Mouse (Mus musculus) testis, adult 2 months (tissue): ENCODE measurements around the gene Gm10721. TPM values are rescaled to one million over a fixed set of nuclear protein-coding genes. Genes with fewer than 3 reads are reported as not detected.
"Not testable (repeated sequence)": the region's sequence is repeated elsewhere in the genome, so short reads cannot be mapped to it uniquely, and the experiment has no call there.

ENCODE experiments used
- H3K27ac ChIP-seq: fragments of 200-500 bp; 2 replicates; pipeline ENCODE4 v1.5.1; 2012; ENCODE audit warnings: low read depth, low read length; ENCODE audit not compliant: control insufficient read depth, insufficient read depth
- H3K27me3 ChIP-seq: fragments of 200-500 bp; 2 replicates; pipeline ENCODE4 v1.6.1; 2012; ENCODE audit warnings: mild to moderate bottlenecking, low read length, moderate library complexity; ENCODE audit not compliant: control insufficient read depth, insufficient read depth
- H3K36me3 ChIP-seq: fragments of 200-500 bp; 2 replicates; pipeline ENCODE4 v1.6.1; 2012; ENCODE audit warnings: mild to moderate bottlenecking, low read length; ENCODE audit not compliant: control insufficient read depth, insufficient read depth
- H3K4me1 ChIP-seq: fragments of 200-500 bp; 2 replicates; pipeline ENCODE4 v1.6.1; 2012; ENCODE audit warnings: low read length; ENCODE audit not compliant: control insufficient read depth, insufficient read depth
- H3K4me3 ChIP-seq: fragments of 200-500 bp; 2 replicates; pipeline ENCODE4 v1.5.1; 2012; ENCODE audit warnings: low read depth, mild to moderate bottlenecking, low read length, moderate library complexity, mixed read lengths; ENCODE audit not compliant: control insufficient read depth
- polyA plus RNA-seq: library from polyadenylated mRNA; depleted of rRNA; stranded (reverse); fragments of >200 nt; gene quantifications from 2 replicates; pipeline ENCODE4 v1.2.3, GENCODE M21; 2012

Gene Gm10721
- polyA plus RNA-seq, 1 experiment = not detected

DNA sequence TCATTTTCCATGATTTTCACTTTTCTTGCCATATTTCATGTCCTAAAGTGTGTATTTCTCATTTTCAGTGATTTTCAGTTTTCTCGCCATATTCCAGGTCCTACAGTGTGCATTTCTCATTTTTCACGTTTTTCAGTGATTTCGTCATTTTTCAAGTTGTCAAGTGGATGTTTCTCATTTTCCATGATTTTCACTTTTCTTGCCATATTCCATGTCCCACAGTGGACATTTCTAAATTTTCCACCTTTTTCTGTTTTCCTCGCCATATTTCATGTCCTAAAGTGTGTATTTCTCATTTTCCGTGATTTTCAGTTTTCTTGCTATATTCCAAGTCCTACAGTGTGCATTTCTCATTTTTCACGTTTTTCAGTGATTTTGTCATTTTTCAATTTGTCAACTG lies 3.0 kb downstream of the Gm10721 start:
- not testable (repeated sequence) for H3K36me3 ChIP-seq, H3K27me3 ChIP-seq, H3K4me1 ChIP-seq

DNA sequence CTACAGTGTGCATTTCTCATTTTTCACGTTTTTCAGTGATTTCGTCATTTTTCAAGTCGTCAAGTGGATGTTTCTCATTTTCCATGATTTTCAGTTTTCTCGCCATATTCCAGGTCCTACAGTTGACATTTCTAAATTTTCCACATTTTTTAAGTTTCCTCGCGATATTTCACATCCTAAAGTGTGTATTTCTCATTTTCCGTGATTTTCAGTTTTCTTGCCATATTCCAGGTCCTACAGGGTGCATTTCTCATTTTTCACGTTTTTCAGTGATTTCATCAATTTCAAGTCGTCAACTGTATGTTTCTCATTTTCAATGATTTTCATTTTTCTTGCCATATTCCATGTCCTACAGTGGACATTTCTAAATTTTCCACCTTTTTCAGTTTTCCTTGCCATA lies 4.2 kb downstream of the Gm10721 start, which contains the start of gene Gm10719:
Gene Gm10719, plus strand, starts transcription at position 301 of the 400 bp plus-strand sequence.
- H3K27ac ChIP-seq, H3K27me3 ChIP-seq: not testable (repeated sequence)

More for the DNA sequence above, 3.0 kb downstream of the Gm10721 start:
- not testable (repeated sequence) for H3K4me3 ChIP-seq, H3K27ac ChIP-seq

DNA sequence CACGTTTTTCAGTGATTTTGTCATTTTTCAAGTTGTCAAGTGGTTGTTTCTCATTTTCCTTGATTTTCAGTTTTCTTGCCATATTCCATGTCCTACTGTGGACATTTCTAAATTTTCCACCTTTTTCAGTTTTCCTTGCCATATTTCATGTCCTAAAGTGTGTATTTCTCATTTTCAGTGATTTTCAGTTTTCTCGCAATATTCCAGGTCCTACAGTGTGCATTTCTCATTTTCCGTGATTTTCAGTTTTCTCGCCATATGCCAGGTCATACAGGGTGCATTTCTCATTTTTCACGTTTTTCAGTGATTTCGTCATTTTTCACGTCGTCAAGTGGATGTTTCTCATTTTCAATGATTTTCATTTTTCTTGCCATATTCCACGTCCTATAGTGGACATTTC lies 6.0 kb downstream of the Gm10721 start:
- H3K4me1 ChIP-seq, H3K4me3 ChIP-seq, H3K27ac ChIP-seq, H3K27me3 ChIP-seq, H3K36me3 ChIP-seq: not testable (repeated sequence)

More for the DNA sequence above, 4.2 kb downstream of the Gm10721 start, which contains the start of gene Gm10719:
- not testable (repeated sequence) for H3K4me1 ChIP-seq, H3K4me3 ChIP-seq, H3K36me3 ChIP-seq

DNA sequence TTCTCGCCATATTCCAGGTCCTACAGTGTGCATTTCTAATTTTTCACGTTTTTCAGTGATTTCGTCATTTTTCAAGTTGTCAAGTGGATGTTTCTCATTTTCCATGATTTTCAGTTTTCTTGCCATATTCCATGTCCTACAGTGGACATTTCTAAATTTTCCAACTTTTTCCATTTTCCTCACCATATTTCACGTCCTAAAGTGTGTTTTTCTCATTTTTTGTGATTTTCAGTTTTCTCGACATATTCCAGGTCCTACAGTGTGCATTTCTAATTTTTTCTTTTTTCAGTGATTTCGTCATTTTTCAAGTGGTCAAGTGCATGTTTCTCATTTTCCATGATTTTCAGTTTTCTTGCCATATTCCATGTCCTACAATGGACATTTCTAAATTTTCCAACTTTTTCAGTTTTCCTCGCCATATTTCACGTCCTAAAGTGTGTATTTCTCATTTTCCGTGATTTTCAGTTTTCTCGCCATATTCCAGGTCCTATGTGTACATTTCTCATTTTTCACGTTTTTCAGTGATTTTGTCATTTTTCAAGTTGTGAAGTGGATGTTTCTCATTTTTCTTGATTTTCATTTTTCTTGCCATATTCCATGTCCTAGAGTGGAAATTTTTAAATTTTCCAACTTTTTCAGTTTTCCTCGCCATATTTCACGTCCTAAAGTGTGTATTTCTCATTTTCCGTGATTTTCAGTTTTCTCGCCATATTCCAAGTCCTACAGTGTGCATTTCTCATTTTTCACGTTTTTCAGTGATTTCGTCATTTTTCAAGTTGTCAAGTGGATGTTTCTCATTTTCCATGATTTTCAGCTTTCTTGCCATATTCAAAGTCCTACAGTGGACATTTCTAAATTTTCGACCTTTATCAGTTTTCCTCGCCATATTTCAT lies 7.1 kb downstream of the Gm10721 start:
- H3K4me3 ChIP-seq, H3K27me3 ChIP-seq, H3K36me3 ChIP-seq, H3K4me1 ChIP-seq, H3K27ac ChIP-seq: not testable (repeated sequence)

DNA sequence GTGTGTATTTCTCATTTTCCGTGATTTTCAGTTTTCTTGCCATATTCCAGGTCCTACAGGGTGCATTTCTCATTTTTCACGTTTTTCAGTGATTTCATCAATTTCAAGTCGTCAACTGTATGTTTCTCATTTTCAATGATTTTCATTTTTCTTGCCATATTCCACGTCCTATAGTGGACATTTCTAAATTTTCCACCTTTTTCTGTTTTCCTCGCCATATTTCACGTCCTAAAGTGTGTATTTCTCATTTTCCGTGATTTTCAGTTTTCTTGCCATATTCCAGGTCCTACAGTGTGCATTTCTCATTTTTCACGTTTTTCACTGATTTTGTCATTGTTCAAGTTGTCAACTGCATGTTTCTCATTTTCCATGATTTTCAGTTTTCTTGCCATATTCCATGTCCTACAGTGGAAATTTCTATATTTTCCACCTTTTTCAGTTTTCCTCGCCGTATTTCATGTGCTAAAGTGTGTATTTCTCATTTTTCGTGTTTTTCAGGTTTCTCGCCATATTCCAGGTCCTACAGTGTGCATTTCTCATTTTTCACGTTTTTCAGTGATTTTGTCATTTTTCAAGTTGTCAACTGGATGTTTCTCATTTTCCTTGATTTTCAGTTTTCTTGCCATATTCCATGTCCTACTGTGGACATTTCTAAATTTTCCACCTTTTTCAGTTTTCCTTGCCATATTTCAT lies 9.5 kb downstream of the Gm10721 start:
- not testable (repeated sequence) for H3K27me3 ChIP-seq, H3K4me1 ChIP-seq, H3K4me3 ChIP-seq, H3K27ac ChIP-seq, H3K36me3 ChIP-seq

DNA sequence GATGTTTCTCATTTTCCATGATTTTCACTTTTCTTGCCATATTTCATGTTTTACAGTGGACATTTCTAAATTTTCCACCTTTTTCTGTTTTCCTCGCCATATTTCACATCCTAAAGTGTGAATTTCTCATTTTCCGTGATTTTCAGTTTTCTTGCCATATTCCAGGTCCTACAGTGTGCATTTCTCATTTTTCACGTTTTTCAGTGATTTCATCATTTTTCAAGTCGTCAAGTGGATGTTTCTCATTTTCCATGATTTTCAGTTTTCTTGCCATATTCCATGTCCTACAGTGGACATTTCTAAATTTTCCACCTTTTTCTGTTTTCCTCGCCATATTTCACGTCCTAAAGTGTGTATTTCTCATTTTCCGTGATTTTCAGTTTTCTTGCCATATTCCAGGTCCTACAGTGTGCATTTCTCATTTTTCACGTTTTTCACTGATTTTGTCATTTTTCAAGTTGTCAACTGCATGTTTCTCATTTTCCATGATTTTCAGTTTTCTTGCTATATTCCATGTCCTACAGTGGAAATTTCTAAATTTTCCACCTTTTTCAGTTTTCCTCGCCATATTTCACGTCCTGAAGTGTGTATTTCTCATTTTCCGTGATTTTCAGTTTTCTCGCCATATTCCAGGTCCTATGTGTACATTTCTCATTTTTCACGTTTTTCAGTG lies 10.5 kb downstream of the Gm10721 start, which contains the start of gene Gm10718:
Gene Gm10718, plus strand, starts transcription at position 236 of the 673 bp plus-strand sequence.
- H3K36me3 ChIP-seq, H3K4me1 ChIP-seq: not testable (repeated sequence)

DNA sequence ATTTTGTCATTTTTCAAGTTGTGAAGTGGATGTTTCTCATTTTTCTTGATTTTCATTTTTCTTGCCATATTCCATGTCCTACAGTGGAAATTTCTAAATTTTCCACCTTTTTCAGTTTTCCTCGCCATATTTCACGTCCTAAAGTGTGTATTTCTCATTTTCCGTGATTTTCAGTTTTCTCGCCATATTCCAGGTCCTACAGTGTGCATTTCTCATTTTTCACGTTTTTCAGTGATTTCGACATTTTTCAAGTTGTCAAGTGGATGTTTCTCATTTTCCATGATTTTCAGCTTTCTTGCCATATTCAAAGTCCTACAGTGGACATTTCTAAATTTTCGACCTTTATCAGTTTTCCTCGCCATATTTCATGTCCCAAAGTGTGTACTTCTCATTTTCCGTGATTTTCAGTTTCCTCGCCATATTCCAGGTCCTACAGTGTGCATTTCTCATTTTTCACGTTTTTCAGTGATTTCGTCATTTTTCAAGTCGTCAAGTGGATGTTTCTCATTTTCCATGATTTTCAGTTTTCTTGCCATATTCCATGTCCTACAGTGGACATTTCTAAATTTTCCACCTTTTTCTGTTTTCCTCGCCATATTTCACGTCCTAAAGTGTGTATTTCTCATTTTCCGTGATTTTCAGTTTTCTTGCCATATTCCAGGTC lies 11.2 kb downstream of the Gm10721 start:
- H3K36me3 ChIP-seq, H3K4me1 ChIP-seq, H3K27ac ChIP-seq, H3K4me3 ChIP-seq, H3K27me3 ChIP-seq: not testable (repeated sequence)

More for the DNA sequence above, 10.5 kb downstream of the Gm10721 start, which contains the start of gene Gm10718:
- not testable (repeated sequence) for H3K4me3 ChIP-seq, H3K27me3 ChIP-seq, H3K27ac ChIP-seq

DNA sequence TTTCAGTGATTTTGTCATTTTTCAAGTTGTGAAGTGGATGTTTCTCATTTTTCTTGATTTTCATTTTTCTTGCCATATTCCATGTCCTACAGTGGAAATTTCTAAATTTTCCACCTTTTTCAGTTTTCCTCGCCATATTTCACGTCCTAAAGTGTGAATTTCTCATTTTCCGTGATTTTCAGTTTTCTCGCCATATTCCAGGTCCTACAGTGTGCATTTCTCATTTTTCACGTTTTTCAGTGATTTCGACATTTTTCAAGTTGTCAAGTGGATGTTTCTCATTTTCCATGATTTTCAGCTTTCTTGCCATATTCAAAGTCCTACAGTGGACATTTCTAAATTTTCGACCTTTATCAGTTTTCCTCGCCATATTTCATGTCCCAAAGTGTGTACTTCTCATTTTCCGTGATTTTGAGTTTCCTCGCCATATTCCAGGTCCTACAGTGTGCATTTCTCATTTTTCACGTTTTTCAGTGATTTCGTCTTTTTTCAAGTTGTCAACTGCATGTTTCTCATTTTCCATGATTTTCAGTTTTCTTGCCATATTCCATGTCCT lies 12.1 kb downstream of the Gm10721 start, which contains the start of gene Gm10717:
Gene Gm10717, plus strand, starts transcription at position 506 of the 556 bp plus-strand sequence.
- H3K4me1 ChIP-seq, H3K27ac ChIP-seq, H3K27me3 ChIP-seq, H3K36me3 ChIP-seq, H3K4me3 ChIP-seq: not testable (repeated sequence)

DNA sequence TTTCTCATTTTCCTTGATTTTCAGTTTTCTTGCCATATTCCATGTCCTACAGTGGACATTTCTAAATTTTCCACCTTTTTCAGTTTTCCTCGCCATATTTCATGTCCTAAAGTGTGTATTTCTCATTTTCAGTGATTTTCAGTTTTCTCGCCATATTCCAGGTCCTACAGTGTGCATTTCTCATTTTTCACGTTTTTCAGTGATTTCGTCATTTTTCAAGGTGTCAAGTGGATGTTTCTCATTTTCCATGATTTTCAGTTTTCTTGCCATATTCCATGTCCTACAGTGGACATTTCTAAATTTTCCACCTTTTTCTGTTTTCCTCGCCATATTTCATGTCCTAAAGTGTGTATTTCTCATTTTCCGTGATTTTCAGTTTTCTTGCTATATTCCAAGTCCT lies 12.7 kb downstream of the Gm10721 start:
- not testable (repeated sequence) for H3K27ac ChIP-seq, H3K4me1 ChIP-seq, H3K4me3 ChIP-seq, H3K36me3 ChIP-seq, H3K27me3 ChIP-seq

DNA sequence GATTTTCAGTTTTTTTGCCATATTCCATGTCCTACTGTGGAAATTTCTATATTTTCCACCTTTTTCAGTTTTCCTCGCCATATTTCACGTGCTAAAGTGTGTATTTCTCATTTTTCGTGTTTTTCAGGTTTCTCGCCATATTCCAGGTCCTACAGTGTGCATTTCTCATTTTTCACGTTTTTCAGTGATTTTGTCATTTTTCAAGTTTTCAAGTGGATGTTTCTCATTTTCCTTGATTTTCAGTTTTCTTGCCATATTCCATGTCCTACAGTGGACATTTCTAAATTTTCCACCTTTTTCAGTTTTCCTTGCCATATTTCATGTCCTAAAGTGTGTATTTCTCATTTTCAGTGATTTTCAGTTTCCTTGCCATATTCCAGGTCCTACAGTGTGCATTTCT lies 13.2 kb downstream of the Gm10721 start:
- not testable (repeated sequence) for H3K36me3 ChIP-seq, H3K27me3 ChIP-seq, H3K4me1 ChIP-seq, H3K27ac ChIP-seq, H3K4me3 ChIP-seq

DNA sequence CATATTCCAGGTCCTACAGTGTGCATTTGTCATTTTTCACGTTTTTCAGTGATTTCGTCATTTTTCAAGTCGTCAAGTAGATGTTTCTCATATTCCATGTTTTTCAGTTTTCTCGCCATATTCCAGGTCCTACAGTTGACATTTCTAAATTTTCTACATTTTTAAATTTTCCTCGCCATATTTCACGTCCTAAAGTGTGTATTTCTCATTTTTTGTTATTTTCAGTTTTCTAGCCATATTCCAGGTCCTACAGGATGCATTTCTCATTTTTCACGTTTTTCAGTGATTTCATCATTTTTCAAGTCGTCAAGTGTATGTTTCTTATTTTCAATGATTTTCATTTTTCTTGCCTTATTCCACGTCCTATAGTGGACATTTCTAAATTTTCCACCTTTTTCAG lies 13.8 kb downstream of the Gm10721 start:
- H3K4me1 ChIP-seq, H3K36me3 ChIP-seq, H3K27me3 ChIP-seq, H3K27ac ChIP-seq, H3K4me3 ChIP-seq: not testable (repeated sequence)
